Mouse (Mus musculus) spleen, adult 12 weeks (tissue): ENCODE results near the gene Hbb-y.
"Not testable (repeated sequence)": the region's sequence is repeated elsewhere in the genome, so short reads cannot be mapped to it uniquely, and the experiment has no call there.

ENCODE experiments used
- DNase-seq: peaks from one replicate; pipeline ENCODE4 v3.0.0; 2022; ENCODE audit warnings: low spot score

Gene Hbb-y

GRCm38 (mm10) chr7:103853090-103853489 lies at the start of gene Hbb-y:
Gene Hbb-y, minus strand, starts transcription at chr7:103853216.
- no peak for DNase-seq

- no peak for DNase-seq
These were observed 41.4 kb upstream of the Hbb-y start, which contains the start of gene Olfr64 for GRCm38 (mm10) chr7:103894385-103894784. Gene Olfr64, minus strand, starts transcription at chr7:103894485.

GRCm38 (mm10) chr7:103886152-103886551 lies 33.1 kb upstream of the Hbb-y start, which contains the start of gene Olfr66:
Gene Olfr66, minus strand, starts transcription at chr7:103886252.
- no peak for DNase-seq

GRCm38 (mm10) chr7:103877093-103877492 lies 24.1 kb upstream of the Hbb-y start:
- no peak for DNase-seq

GRCm38 (mm10) chr7:103874451-103874850 lies 21.4 kb upstream of the Hbb-y start:
- no peak for DNase-seq

GRCm38 (mm10) chr7:103873064-103873463 lies 20.0 kb upstream of the Hbb-y start:
- no peak for DNase-seq

GRCm38 (mm10) chr7:103870667-103871066 lies 17.7 kb upstream of the Hbb-y start:
- DNase-seq, result no peak

GRCm38 (mm10) chr7:103865716-103866115 lies 12.7 kb upstream of the Hbb-y start:
- DNase-seq, result no peak

- DNase-seq, result no peak
These were observed 8.5 kb upstream of the Hbb-y start for GRCm38 (mm10) chr7:103861531-103861930.

- no peak for DNase-seq
These were observed 7.8 kb upstream of the Hbb-y start for GRCm38 (mm10) chr7:103860855-103861254.

GRCm38 (mm10) chr7:103859076-103859475 lies 6.1 kb upstream of the Hbb-y start:
- no peak for DNase-seq

GRCm38 (mm10) chr7:103854669-103855068 lies 1.7 kb upstream of the Hbb-y start:
- no peak for DNase-seq

- DNase-seq, result no peak
These were observed 8.3 kb downstream of the Hbb-y start for GRCm38 (mm10) chr7:103844525-103845325.

- DNase-seq, result no peak
These were observed 10.0 kb downstream of the Hbb-y start, which contains the start of gene Hbb-bh1 for GRCm38 (mm10) chr7:103843034-103843433. Gene Hbb-bh1, minus strand, starts transcription at chr7:103843164.

GRCm38 (mm10) chr7:103840268-103840667 lies 12.7 kb downstream of the Hbb-y start, which contains the start of gene Hbb-bh2:
Gene Hbb-bh2, minus strand, starts transcription at chr7:103840520.
- DNase-seq, result no peak

- DNase-seq, result peak; percentile 68
These were observed 25.2 kb downstream of the Hbb-y start, which contains the start of gene Hbb-bs for GRCm38 (mm10) chr7:103827808-103828207. Gene Hbb-bs, minus strand, starts transcription at chr7:103828096.

GRCm38 (mm10) chr7:103827139-103827538 lies 25.9 kb downstream of the Hbb-y start:
- not testable (repeated sequence) for DNase-seq

GRCm38 (mm10) chr7:103826255-103826887 lies 26.6 kb downstream of the Hbb-y start:
- no peak for DNase-seq

GRCm38 (mm10) chr7:103825536-103826254 lies 27.3 kb downstream of the Hbb-y start:
- DNase-seq, result no peak

GRCm38 (mm10) chr7:103824597-103824996 lies 28.4 kb downstream of the Hbb-y start:
- DNase-seq, result no peak

- not testable (repeated sequence) for DNase-seq
These were observed 37.9 kb downstream of the Hbb-y start for GRCm38 (mm10) chr7:103815085-103815484.

GRCm38 (mm10) chr7:103813766-103814165 lies 39.2 kb downstream of the Hbb-y start, which contains the start of gene Hbb-bt:
Gene Hbb-bt, minus strand, starts transcription at chr7:103813996.
- peak; percentile 13 for DNase-seq
